Mouse (Mus musculus) stomach, embryonic 14.5 days (tissue): Measurements from ENCODE around the gene Gm4884. TPM values are rescaled to one million over a fixed set of nuclear protein-coding genes. Genes with fewer than 3 reads are reported as not detected.
"Not testable (repeated sequence)": the region's sequence is repeated elsewhere in the genome, so short reads cannot be mapped to it uniquely, and the experiment has no call there.

Experiments
- ATAC-seq: fragments of 200-750 bp; cut with Nextera tagmentation; 2 replicates; pipeline ENCODE4 v1.8.0; 2017; ENCODE audit warnings: low read depth, moderate TSS enrichment; ENCODE audit not compliant: insufficient number of reproducible peaks, insufficient read depth, low FRiP score
- H3K27ac ChIP-seq: fragments of 300-500 bp; sonication (generic); 2 replicates; pipeline ENCODE4 v1.5.1; 2014; ENCODE audit warnings: mild to moderate bottlenecking, low read length, moderate library complexity, mixed read lengths
- H3K27me3 ChIP-seq: fragments of 300-500 bp; sonication (generic); 2 replicates; pipeline ENCODE4 v1.6.1; 2014; ENCODE audit warnings: low read length, control low read depth, mixed read lengths; ENCODE audit not compliant: control insufficient read depth, insufficient read depth
- H3K36me3 ChIP-seq: fragments of 300-500 bp; sonication (generic); 2 replicates; pipeline ENCODE4 v1.6.1; 2014; ENCODE audit warnings: mild to moderate bottlenecking, control low read depth, low read length, moderate library complexity, mixed read lengths; ENCODE audit not compliant: control insufficient read depth, insufficient read depth
- H3K4me1 ChIP-seq: fragments of 300-500 bp; sonication (generic); 2 replicates; pipeline ENCODE4 v1.6.1; 2014; ENCODE audit warnings: low read length, control low read depth, mixed read lengths; ENCODE audit not compliant: control insufficient read depth, insufficient read depth
- H3K4me2 ChIP-seq: fragments of 300-500 bp; sonication (generic); replicated peaks from 2 replicates; pipeline ENCODE4 v1.6.1; 2014; ENCODE audit warnings: low read depth, low read length, control low read depth
- H3K4me3 ChIP-seq: fragments of 300-500 bp; sonication (generic); 2 replicates; pipeline ENCODE4 v1.5.1; 2014; ENCODE audit warnings: low read depth, low read length, control low read depth
- H3K9ac ChIP-seq: fragments of 300-500 bp; sonication (generic); replicated peaks from 2 replicates; pipeline ENCODE4 v1.6.1; 2014; ENCODE audit warnings: low read depth, mild to moderate bottlenecking, control low read depth, low read length, moderate library complexity, mixed read lengths
- H3K9me3 ChIP-seq: fragments of 300-500 bp; sonication (generic); 2 replicates; pipeline ENCODE4 v1.6.1; 2016; ENCODE audit warnings: low read depth, low read length, control low read depth; ENCODE audit not compliant: control insufficient read depth
- WGBS: fragments of 180-500 bp; shearing (Covaris S2); extraction: QIAGEN DNeasy Blood & Tissue Kit; methylation state at CpG from one replicate; pipeline ENCODE4 v1.1.7; 2014; 5-methylcytosine and 5-hydroxymethylcytosine counted together
- polyA plus RNA-seq: library from polyadenylated mRNA; unstranded; fragments of >200 nt; fragmentation: Nextera tagmentation; extraction: Ambion mirVana; gene quantifications from 2 replicates; pipeline ENCODE4 v1.2.1, GENCODE M21; 2014

Gm4884 gene
- polyA plus RNA-seq = not detected in 2 replicates

- not testable (repeated sequence) for ATAC-seq, H3K4me3 ChIP-seq, H3K27ac ChIP-seq, H3K36me3 ChIP-seq, H3K4me1 ChIP-seq, H3K9ac ChIP-seq, H3K27me3 ChIP-seq, H3K9me3 ChIP-seq, H3K4me2 ChIP-seq
- 83% methylated on average over 1 of the region's 1 CpGs for WGBS
These were observed at the start of gene Gm4884 for GRCm38 (mm10) chr7:41032419-41032818. Gene Gm4884 (plus strand): TSS chr7:41032719.

- 93% methylated on average over 1 of the region's 1 CpGs for WGBS
- H3K27ac ChIP-seq = no peak within 1 kb of the TSS
These were observed 45.3 kb upstream of the Gm4884 start, which contains the start of gene 4930433I11Rik for GRCm38 (mm10) chr7:40987243-40987642. Gene 4930433I11Rik (plus strand): TSS chr7:40987543.

GRCm38 (mm10) chr7:41044058-41044457 is 11.5 kb downstream of the Gm4884 start:
- not testable (repeated sequence) for H3K4me1 ChIP-seq, H3K27me3 ChIP-seq, H3K4me3 ChIP-seq, H3K36me3 ChIP-seq, H3K9me3 ChIP-seq, H3K9ac ChIP-seq, H3K27ac ChIP-seq, H3K4me2 ChIP-seq, ATAC-seq
- 78% methylated on average over 3 of the region's 3 CpGs for WGBS

More at GRCm38 (mm10) chr7:40987243-40987642, 45.3 kb upstream of the Gm4884 start, which contains the start of gene 4930433I11Rik:
- no peaks in the 10 kb centered on the region for H3K4me1 ChIP-seq
- H3K9me3 ChIP-seq = no peaks in the 10 kb centered on the region
- H3K4me2 ChIP-seq = no peak within 1 kb of the TSS
- H3K27me3 ChIP-seq = no peaks in the 10 kb centered on the region
- ATAC-seq = no peak
- no peak within 1 kb of the TSS for H3K9ac ChIP-seq
- H3K4me3 ChIP-seq = no peak within 1 kb of the TSS
- H3K36me3 ChIP-seq = no peaks in the 10 kb centered on the region

Other genes starting within 250 kb of the Gm4884 start
- 1.9 and 2.4 TPM in 2 replicates for gene Vstm2b, start 134.4 kb upstream of the Gm4884 start, polyA plus RNA-seq
- gene 4930433I11Rik, start 45.2 kb upstream of the Gm4884 start, polyA plus RNA-seq = not detected in 2 replicates
- not detected in 2 replicates for gene Gm5592, start 121.1 kb downstream of the Gm4884 start, polyA plus RNA-seq